Mouse (Mus musculus) heart, embryonic 14.5 days (tissue): ENCODE results near the gene Arhgap42. TPM values are rescaled to one million over a fixed set of nuclear protein-coding genes. Genes with fewer than 3 reads are reported as not detected.

Experiments used
- ATAC-seq: fragments of 200-750 bp; cut with Nextera tagmentation; 2 replicates; pipeline ENCODE4 v1.8.0; 2017; ENCODE audit warnings: low read depth, moderate TSS enrichment; ENCODE audit not compliant: insufficient number of reproducible peaks, insufficient read depth, low FRiP score
- H3K27ac ChIP-seq, 2 experiments: fragments of 200-500 bp in 1 of 2; fragments of 300-500 bp in 1 of 2; sonication (generic) in 1 of 2; replicated peaks in 1 of 2; 2 replicates each; pipeline ENCODE4 v1.5.1; 2012 to 2014; ENCODE audit warnings: low read depth in 2 of 2, low read length in 2 of 2, control low read depth in 1 of 2, mild to moderate bottlenecking in 1 of 2, mixed read lengths in 1 of 2; ENCODE audit not compliant: control insufficient read depth in 1 of 2, insufficient read depth in 1 of 2
- H3K27me3 ChIP-seq: fragments of 300-500 bp; sonication (generic); 2 replicates; pipeline ENCODE4 v1.6.1; 2014; ENCODE audit warnings: mild to moderate bottlenecking, low read length, control low read depth; ENCODE audit not compliant: control insufficient read depth, insufficient read depth
- H3K36me3 ChIP-seq: fragments of 300-500 bp; sonication (generic); 2 replicates; pipeline ENCODE4 v1.6.1; 2014; ENCODE audit warnings: mild to moderate bottlenecking, control low read depth, low read length, mixed read lengths; ENCODE audit not compliant: control insufficient read depth, insufficient read depth
- H3K4me1 ChIP-seq, 2 experiments: fragments of 200-500 bp in 1 of 2; fragments of 300-500 bp in 1 of 2; sonication (generic) in 1 of 2; 2 replicates each; pipeline ENCODE4 v1.6.1; 2012 to 2014; ENCODE audit warnings: low read length in 2 of 2, control low read depth in 1 of 2, mixed read lengths in 1 of 2; ENCODE audit not compliant: control insufficient read depth in 2 of 2, insufficient read depth in 2 of 2
- H3K4me2 ChIP-seq: fragments of 300-500 bp; sonication (generic); 2 replicates; pipeline ENCODE4 v1.6.1; 2014; ENCODE audit warnings: mild to moderate bottlenecking, low read length
- H3K4me3 ChIP-seq, 2 experiments: fragments of 200-500 bp in 1 of 2; fragments of 300-500 bp in 1 of 2; sonication (generic) in 1 of 2; 2 replicates each; pipeline ENCODE4 v1.5.1; 2012 to 2014; ENCODE audit warnings: low read length in 2 of 2, mild to moderate bottlenecking in 2 of 2, control low read depth in 1 of 2, low read depth in 1 of 2, moderate library complexity in 1 of 2; ENCODE audit not compliant: control insufficient read depth in 1 of 2, insufficient read depth in 1 of 2
- H3K9ac ChIP-seq: fragments of 300-500 bp; sonication (generic); 2 replicates; pipeline ENCODE4 v1.6.1; 2014; ENCODE audit warnings: mild to moderate bottlenecking, low read length
- H3K9me3 ChIP-seq: fragments of 300-500 bp; sonication (generic); 2 replicates; pipeline ENCODE4 v1.6.1; 2016; ENCODE audit warnings: low read length, control low read depth; ENCODE audit not compliant: control insufficient read depth
- WGBS: fragments of 180-500 bp; shearing (Covaris S2); extraction: QIAGEN DNeasy Blood & Tissue Kit; methylation state at CpG from one replicate; pipeline ENCODE4 v1.1.7; 2014; 5-methylcytosine and 5-hydroxymethylcytosine counted together
- polyA plus RNA-seq: library from polyadenylated mRNA; unstranded; fragments of >200 nt; fragmentation: Nextera tagmentation; extraction: Ambion mirVana; gene quantifications from 2 replicates; pipeline ENCODE4 v1.2.1, GENCODE M21; 2014

The Arhgap42 gene
- polyA plus RNA-seq, 1 experiment from 2014 or later: 14.8 TPM

- no peaks in the 10 kb centered on the region for H3K36me3 ChIP-seq
- H3K27ac ChIP-seq: no peak overlapping the region
- peaks cover 0 to 11% of the 10 kb centered on the region in 2 experiments; a peak in 3 of 4 replicates for H3K4me1 ChIP-seq
- ATAC-seq: no peak
- no peak overlapping the region for H3K4me3 ChIP-seq
- no peaks in the 10 kb centered on the region for H3K27me3 ChIP-seq
- WGBS: 84% methylated on average over 4 of the region's 4 CpGs
- no peak overlapping the region for H3K4me2 ChIP-seq
- no peak overlapping the region for H3K9ac ChIP-seq
- H3K9me3 ChIP-seq: no peaks in the 10 kb centered on the region
Measured at GRCm38 (mm10) chr9:9128996-9129694, 109.8 kb downstream of the Arhgap42 start.

DNA sequence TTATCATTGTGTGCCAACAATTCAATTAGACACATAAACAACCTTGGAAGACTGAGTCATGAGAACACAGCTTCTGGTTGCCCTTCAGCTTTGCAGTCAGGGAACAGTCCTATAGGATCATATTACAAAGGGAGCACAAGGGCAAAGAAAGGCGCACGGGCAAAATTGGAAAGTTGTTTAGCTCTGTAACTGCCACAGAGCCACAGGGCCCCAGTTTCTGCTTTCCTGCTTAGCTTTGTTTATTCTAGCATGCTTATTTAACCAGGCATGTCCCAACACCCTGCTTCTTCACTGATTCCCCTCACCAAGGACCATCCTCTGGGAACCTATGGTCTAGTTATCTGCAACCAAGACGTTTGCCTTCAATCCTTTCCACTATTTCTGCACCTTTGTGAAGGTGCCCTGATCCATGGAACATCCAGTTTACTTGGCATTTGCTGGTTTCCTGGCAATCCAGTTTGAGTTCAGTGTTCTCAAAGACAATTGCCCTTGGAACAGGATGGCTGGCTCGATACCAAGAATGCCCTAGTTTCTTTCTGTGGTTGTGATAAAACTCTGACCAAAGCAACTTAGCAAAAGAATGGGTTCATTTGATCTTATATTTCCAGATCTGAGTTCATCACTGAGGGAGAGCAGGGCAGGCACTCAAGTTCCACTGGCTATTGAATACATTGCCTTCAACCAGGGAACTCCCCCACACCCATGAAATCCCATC, 111.7 kb downstream of the Arhgap42 start:
- H3K27me3 ChIP-seq: no peaks in the 10 kb centered on the region
- H3K4me3 ChIP-seq: no peak overlapping the region
- 29% methylated on average over 4 of the region's 4 CpGs for WGBS
- H3K9ac ChIP-seq: no peak overlapping the region
- ATAC-seq: no peak
- no peak overlapping the region for H3K4me2 ChIP-seq
- peak overlapping the region in 1 of 2 experiments; percentile 37; a peak in 2 of 4 replicates for H3K27ac ChIP-seq
- H3K4me1 ChIP-seq: peaks cover 0 to 11% of the 10 kb centered on the region in 2 experiments; a peak in 3 of 4 replicates
- no peaks in the 10 kb centered on the region for H3K9me3 ChIP-seq
- no peaks in the 10 kb centered on the region for H3K36me3 ChIP-seq

DNA sequence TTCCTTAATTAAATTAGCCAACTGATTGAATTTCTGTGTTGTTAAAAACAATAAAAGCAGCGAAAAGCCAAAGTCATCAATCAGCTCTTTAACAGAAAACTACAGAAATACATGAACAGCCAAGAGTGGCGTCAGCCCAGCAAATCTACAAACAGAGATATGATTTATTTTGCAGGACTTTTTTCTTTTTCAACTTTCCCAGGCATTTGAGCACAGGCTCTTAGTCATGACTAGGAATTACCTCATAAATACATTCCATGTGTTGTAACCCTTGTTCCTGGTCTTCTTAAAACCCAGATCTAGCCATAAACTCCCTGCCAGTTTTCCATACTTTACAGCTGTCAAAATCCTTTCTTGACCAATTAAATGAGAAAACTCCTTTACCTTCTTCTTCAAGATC, 114.7 kb downstream of the Arhgap42 start:
- Histone ChIP-seq H3K27me3 (no peaks in the 10 kb centered on the region), H3K4me2 (no peak overlapping the region), H3K9me3 (no peaks in the 10 kb centered on the region), H3K36me3 (no peaks in the 10 kb centered on the region), H3K9ac (no peak overlapping the region), H3K4me1 (peaks cover 2 to 14% of the 10 kb centered on the region in 2 experiments), H3K4me3 (no peak overlapping the region), H3K27ac (no peak overlapping the region)
- 76% methylated on average over 2 of the region's 2 CpGs for WGBS
- no peak for ATAC-seq

- Histone ChIP-seq H3K4me2 (no peak overlapping the region), H3K27ac (no peak overlapping the region), H3K36me3 (no peaks in the 10 kb centered on the region), H3K27me3 (no peaks in the 10 kb centered on the region), H3K9ac (no peak overlapping the region), H3K4me3 (no peak overlapping the region), H3K4me1 (no peaks in the 10 kb centered on the region), H3K9me3 (no peaks in the 10 kb centered on the region)
- WGBS: 72% methylated on average over 3 of the region's 3 CpGs
- no peak for ATAC-seq
Measured at GRCm38 (mm10) chr9:9114266-9114665, 124.6 kb downstream of the Arhgap42 start.

DNA sequence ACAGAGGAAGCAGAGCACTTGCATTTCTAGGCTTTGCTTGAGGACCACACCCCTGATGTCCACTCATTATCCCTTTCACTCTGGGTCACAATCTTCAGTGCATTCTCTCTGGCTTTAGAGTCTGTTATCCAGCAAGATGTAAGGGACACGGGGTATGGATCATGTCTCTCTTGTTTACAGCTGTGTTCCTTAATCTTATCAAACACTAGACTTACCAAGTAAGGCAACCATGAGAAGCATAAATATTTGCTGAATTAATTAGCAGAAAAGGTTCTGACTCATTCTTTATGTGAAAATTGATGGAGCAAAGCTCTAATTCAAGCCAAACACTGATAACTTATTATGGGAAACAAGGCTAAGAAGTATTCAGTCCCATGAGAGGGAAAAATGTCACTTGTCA, 125.1 kb downstream of the Arhgap42 start:
- H3K36me3 ChIP-seq: no peaks in the 10 kb centered on the region
- no peaks in the 10 kb centered on the region for H3K4me1 ChIP-seq
- H3K4me2 ChIP-seq: no peak overlapping the region
- no peak overlapping the region for H3K27ac ChIP-seq
- no peak overlapping the region for H3K4me3 ChIP-seq
- 29% methylated on average over 1 of the region's 1 CpGs for WGBS
- no peak for ATAC-seq
- no peaks in the 10 kb centered on the region for H3K9me3 ChIP-seq
- H3K27me3 ChIP-seq: no peaks in the 10 kb centered on the region
- no peak overlapping the region for H3K9ac ChIP-seq

DNA sequence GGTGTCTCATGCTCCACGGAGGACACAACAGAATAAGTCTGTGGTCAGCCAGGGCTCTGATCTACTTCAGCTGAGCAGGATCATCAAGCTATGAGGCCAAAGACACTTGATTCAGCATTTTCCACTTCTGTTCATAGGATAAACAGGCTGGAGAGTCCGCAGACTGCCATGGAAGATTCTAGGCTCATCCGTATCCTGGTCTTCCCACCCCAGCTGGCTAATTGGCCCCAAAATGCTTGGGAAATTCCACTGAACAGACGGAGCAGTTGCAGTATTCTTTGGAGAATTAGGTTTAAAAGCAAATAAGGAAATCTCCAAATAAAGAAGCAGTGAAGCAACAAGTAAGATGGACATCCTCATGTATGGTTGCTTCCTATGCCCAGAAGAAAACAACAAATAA, 126.0 kb downstream of the Arhgap42 start:
- 79% methylated on average over 4 of the region's 4 CpGs for WGBS
- Histone ChIP-seq H3K36me3 (no peaks in the 10 kb centered on the region), H3K9me3 (no peaks in the 10 kb centered on the region), H3K27me3 (no peaks in the 10 kb centered on the region), H3K4me3 (no peak overlapping the region), H3K9ac (no peak overlapping the region), H3K4me1 (no peaks in the 10 kb centered on the region), H3K4me2 (no peak overlapping the region), H3K27ac (no peak overlapping the region)
- no peak for ATAC-seq

GRCm38 (mm10) chr9:9107697-9108096, 131.2 kb downstream of the Arhgap42 start:
- no peaks in the 10 kb centered on the region for H3K9me3 ChIP-seq
- no peaks in the 10 kb centered on the region for H3K36me3 ChIP-seq
- no peak for ATAC-seq
- H3K4me2 ChIP-seq: no peak overlapping the region
- no peak overlapping the region for H3K9ac ChIP-seq
- H3K4me1 ChIP-seq: no peaks in the 10 kb centered on the region
- H3K27ac ChIP-seq: no peak overlapping the region
- H3K27me3 ChIP-seq: no peaks in the 10 kb centered on the region
- no peak overlapping the region for H3K4me3 ChIP-seq
